Mouse (Mus musculus): ENCODE results near the gene Smug1. TPM values are rescaled to one million over a fixed set of nuclear protein-coding genes. Genes with fewer than 3 reads are reported as not detected.

Smug1 gene
- polyA plus RNA-seq, 1 experiment from 2014 or later: 18.1 TPM

DNA sequence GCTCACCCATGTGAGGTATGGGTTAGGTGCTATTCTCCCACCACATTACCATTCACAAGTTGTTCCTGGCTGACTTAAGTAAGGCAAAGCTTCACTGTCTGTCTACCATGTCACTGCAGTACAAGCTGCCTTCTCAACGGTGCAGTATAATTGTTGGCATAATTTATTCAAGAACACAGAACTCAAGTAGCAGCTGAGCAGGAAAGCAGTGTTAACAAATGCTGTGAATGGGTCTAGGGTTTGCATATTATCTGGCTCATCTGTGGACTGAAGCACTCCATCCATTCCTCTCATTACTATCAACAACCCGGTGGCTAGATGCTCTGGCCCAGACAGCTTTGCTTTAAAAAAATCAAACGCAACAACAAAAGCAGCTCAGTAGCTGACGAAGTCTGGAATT, 30.9 kb upstream of the Smug1 start:
- H3K4me1 ChIP-seq (ENCODE audit: insufficient read depth): 0 out of 2 replicates have a peak, but pooled peaks cover 3% of the 10 kb centered on the region
- no peak overlapping the region for H3K27ac ChIP-seq (ENCODE audit: low read depth)
- H3K4me2 ChIP-seq: no peak overlapping the region
- TF ChIP-seq CTCF (IDR thresholded peaks at IDR 0.05; ENCODE audit: low read depth): no peak
- no peak overlapping the region for H3K4me3 ChIP-seq (ENCODE audit: low read depth, low read length)
- H3K27me3 ChIP-seq (ENCODE audit: insufficient read depth, low read length): no peaks in the 10 kb centered on the region
- H3K9me3 ChIP-seq (ENCODE audit: low read depth, low read length): no peaks in the 10 kb centered on the region
- ATAC-seq (ENCODE audit: insufficient read depth): no peak
- H3K36me3 ChIP-seq (ENCODE audit: insufficient read depth): peaks cover 95% of the 10 kb centered on the region
- 82% methylated on average over 4 of the region's 4 CpGs for WGBS
- no peak overlapping the region for H3K9ac ChIP-seq
- DNase-seq: no peak

DNA sequence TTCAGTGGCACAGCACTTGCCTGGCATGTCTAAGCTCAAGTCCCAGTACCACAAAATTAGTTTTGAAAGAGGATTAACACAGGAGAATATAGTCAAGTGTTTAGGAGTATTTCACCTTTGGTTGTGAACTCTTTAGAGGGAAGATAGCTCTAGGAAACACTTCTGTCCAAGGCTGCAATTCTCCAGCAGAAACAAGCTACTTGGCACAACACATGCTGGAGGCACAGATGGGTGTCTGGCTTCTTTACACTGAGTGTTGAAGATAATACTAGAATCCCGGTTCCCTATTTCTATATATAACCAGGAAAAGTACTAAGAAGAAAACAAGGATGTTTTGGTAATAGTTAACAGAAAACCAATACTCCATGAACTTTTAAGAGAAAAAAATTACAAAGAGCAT, 29.9 kb upstream of the Smug1 start:
- no peak for DNase-seq
- no peaks in the 10 kb centered on the region for H3K4me1 ChIP-seq (ENCODE audit: insufficient read depth)
- no peak overlapping the region for H3K27ac ChIP-seq (ENCODE audit: low read depth)
- ATAC-seq (ENCODE audit: insufficient read depth): no peak
- no peaks in the 10 kb centered on the region for H3K27me3 ChIP-seq (ENCODE audit: insufficient read depth, low read length)
- no peak for TF ChIP-seq CTCF (IDR thresholded peaks at IDR 0.05; ENCODE audit: low read depth)
- no peaks in the 10 kb centered on the region for H3K9me3 ChIP-seq (ENCODE audit: low read depth, low read length)
- H3K9ac ChIP-seq: no peak overlapping the region
- no peak overlapping the region for H3K4me2 ChIP-seq
- H3K36me3 ChIP-seq (ENCODE audit: insufficient read depth): peaks cover 96% of the 10 kb centered on the region
- WGBS: 87% methylated on average over 1 of the region's 1 CpGs
- H3K4me3 ChIP-seq (ENCODE audit: low read depth, low read length): no peak overlapping the region

DNA sequence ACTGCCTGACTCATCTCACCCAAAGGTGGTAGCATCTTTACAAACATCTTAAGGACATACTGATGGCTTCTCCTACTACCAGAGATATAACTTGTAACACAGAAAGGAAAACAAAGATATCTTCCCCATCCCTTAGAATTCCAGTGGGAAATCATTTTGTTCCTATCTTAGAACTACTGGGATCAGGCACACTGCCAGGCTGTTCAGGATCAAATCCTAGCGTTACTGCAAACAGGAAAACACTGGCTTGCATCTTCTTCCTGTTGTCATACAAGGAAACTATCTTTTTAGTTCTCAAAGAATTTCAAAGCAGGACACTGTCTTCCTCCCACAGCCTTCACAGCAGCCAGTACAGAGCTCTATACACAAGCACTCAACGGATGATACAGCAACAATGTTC, 26.7 kb upstream of the Smug1 start:
- Histone ChIP-seq H3K4me3 (ENCODE audit: low read depth, low read length) (no peak overlapping the region), H3K9me3 (ENCODE audit: low read depth, low read length) (no peaks in the 10 kb centered on the region), H3K4me2 (no peak overlapping the region), H3K4me1 (ENCODE audit: insufficient read depth) (no peaks in the 10 kb centered on the region), H3K9ac (no peak overlapping the region), H3K27me3 (ENCODE audit: insufficient read depth, low read length) (no peaks in the 10 kb centered on the region), H3K36me3 (ENCODE audit: insufficient read depth) (peaks cover 77% of the 10 kb centered on the region), H3K27ac (ENCODE audit: low read depth) (no peak overlapping the region)
- no peak for DNase-seq
- TF ChIP-seq CTCF (IDR thresholded peaks at IDR 0.05; ENCODE audit: low read depth): no peak
- 73% methylated on average over 2 of the region's 2 CpGs for WGBS
- ATAC-seq (ENCODE audit: insufficient read depth): no peak

DNA sequence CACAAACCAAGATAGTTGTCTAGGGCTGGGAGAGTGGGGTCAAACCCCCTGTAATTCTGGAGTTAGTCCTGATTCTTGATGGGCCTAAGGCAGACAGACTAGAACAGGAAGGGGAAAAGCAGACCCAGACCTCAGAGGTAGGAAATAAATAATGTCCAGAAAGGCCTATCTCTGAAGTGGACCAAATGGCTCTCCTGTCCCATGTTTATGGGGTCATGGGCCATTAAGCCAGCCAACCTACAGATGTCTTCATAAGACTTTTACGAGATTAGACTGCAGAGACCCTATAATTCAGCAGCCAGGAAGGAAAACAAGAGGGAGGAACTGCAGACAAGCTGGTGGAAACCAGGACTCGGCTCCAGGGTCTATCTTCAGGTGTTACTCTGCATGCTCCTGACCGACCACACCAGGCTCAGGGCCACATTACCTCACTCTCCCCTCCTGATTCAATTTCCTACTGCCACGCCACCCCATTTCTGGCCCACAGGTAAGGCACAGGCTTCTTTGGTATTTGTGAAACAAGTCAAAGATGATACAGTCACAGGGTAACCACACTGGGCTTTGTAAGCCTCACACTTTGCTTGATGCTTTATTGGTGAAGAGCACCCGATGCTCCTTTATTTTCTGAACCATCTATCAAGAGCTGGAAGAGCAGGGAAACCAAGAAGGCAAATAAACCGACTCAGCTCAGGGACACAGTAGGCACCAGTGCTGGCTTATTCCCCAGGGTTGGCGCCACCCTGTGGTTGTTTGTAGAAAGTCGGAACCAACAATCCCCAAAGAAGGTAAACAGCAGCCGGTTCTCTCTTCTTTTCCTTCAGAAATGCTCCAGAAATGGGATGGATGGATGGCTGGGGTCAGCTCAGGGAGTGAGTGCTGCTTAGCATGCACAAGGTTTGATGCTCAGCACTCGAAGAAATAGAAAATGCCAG, 23.9 kb upstream of the Smug1 start:
- TF ChIP-seq CTCF (IDR thresholded peaks at IDR 0.05; ENCODE audit: low read depth): peak; percentile 65
- ATAC-seq (ENCODE audit: insufficient read depth) (no peak), DNase-seq (peak; percentile 63)
- H3K27me3 ChIP-seq (ENCODE audit: insufficient read depth, low read length): no peaks in the 10 kb centered on the region
- H3K4me1 ChIP-seq (ENCODE audit: insufficient read depth): no peaks in the 10 kb centered on the region
- 63% methylated on average over 10 of the region's 10 CpGs for WGBS
- no peak overlapping the region for H3K9ac ChIP-seq
- H3K9me3 ChIP-seq (ENCODE audit: low read depth, low read length): no peaks in the 10 kb centered on the region
- H3K4me2 ChIP-seq: no peak overlapping the region
- H3K27ac ChIP-seq (ENCODE audit: low read depth): no peak overlapping the region
- H3K36me3 ChIP-seq (ENCODE audit: insufficient read depth): peaks cover 54% of the 10 kb centered on the region
- no peak overlapping the region for H3K4me3 ChIP-seq (ENCODE audit: low read depth, low read length)

DNA sequence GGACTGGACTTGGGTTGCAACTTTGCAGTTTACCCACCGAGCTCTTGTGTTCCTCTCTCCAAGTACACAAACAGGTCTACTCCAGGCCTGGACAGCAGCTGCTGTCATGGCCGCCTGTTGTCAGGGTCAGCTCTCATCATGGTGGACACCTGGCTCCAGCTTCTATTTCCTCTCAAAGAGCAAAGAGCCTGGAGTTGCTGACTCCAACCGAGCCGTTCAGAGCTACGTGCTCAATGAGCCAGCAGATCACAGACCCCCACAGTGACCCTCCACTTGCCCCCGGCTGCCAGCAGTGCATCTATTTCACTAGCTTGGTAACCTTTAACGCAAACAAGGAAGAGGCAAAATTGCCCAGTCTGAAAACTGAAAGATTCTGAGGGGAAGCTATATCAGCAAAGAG, 23.2 kb upstream of the Smug1 start:
- Histone ChIP-seq H3K27me3 (ENCODE audit: insufficient read depth, low read length) (no peaks in the 10 kb centered on the region), H3K36me3 (ENCODE audit: insufficient read depth) (peaks cover 47% of the 10 kb centered on the region), H3K9ac (no peak overlapping the region), H3K4me1 (ENCODE audit: insufficient read depth) (no peaks in the 10 kb centered on the region), H3K4me2 (no peak overlapping the region), H3K27ac (ENCODE audit: low read depth) (no peak overlapping the region), H3K9me3 (ENCODE audit: low read depth, low read length) (no peaks in the 10 kb centered on the region), H3K4me3 (ENCODE audit: low read depth, low read length) (no peak overlapping the region)
- WGBS: 82% methylated on average over 7 of the region's 7 CpGs
- ATAC-seq (ENCODE audit: insufficient read depth): no peak
- TF ChIP-seq CTCF (IDR thresholded peaks at IDR 0.05; ENCODE audit: low read depth): no peak
- no peak for DNase-seq

DNA sequence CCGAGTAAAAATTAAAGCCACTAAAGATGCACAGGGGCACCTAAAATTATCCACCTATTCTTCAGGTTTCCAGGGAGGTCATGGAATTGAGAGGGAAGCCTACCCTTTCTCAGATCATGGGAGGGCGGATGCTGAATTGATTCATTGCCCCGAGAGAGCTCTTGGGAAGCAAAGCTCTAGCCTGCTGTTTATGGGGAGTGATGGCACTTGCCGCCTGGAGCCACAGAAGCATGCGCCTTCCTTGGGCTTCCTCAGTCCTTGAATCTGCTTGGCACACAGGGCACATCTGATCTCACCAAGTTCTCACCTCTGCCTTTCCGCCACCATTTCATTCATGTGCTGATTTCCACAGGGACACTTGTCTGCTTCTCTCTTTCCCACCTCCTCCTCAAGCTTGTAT, 20.9 kb upstream of the Smug1 start:
- ATAC-seq (ENCODE audit: insufficient read depth) (no peak), DNase-seq (no peak)
- no peak overlapping the region for H3K4me2 ChIP-seq
- no peak overlapping the region for H3K9ac ChIP-seq
- 72% methylated on average over 6 of the region's 6 CpGs for WGBS
- peaks cover 27% of the 10 kb centered on the region for H3K36me3 ChIP-seq (ENCODE audit: insufficient read depth)
- no peak for TF ChIP-seq CTCF (IDR thresholded peaks at IDR 0.05; ENCODE audit: low read depth)
- no peaks in the 10 kb centered on the region for H3K9me3 ChIP-seq (ENCODE audit: low read depth, low read length)
- no peak overlapping the region for H3K4me3 ChIP-seq (ENCODE audit: low read depth, low read length)
- 0 out of 2 replicates have a peak, but pooled peaks cover 8% of the 10 kb centered on the region for H3K27me3 ChIP-seq (ENCODE audit: insufficient read depth, low read length)
- no peak overlapping the region for H3K27ac ChIP-seq (ENCODE audit: low read depth)
- no peaks in the 10 kb centered on the region for H3K4me1 ChIP-seq (ENCODE audit: insufficient read depth)

DNA sequence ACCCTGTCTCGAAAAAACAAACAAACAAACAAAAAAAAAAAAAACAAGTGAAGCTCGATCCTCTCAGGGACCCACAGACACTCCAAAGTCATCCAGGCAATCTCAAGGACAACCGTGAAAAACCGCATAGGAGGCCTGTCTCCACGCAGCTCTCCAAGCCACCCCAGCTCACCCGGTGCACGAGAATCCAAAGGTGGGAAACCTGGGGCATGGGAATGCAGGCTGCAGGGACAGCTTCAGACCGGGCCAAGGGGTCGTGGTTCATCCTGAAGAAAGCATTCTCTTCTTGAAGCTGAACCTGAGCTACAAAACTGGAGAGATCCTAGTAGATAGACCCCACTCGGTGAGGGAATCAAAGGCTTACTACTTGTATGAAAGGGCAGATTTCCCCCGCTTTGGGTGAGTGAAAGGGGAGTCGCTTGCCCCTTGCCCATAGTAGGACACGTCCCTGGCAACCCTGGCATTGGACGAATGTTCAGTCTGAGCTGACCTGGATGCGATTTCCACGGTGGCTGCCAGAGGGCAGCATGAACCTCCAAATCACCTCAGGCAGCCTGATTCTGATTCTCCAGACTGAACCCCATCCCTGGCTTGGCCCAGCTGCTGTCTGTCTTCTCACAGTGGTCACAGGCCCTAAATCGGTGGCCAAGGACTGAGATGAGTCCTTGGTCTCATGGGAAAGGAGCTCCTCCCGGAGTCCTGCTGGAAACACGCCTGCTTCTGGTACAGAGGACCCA, 18.7 kb upstream of the Smug1 start:
- no peak overlapping the region for H3K4me3 ChIP-seq (ENCODE audit: low read depth, low read length)
- no peaks in the 10 kb centered on the region for H3K4me1 ChIP-seq (ENCODE audit: insufficient read depth)
- H3K27ac ChIP-seq (ENCODE audit: low read depth): no peak overlapping the region
- peak; percentile 74 for DNase-seq
- no peak overlapping the region for H3K9ac ChIP-seq
- WGBS: 41% methylated on average over 19 of the region's 19 CpGs
- H3K9me3 ChIP-seq (ENCODE audit: low read depth, low read length): no peaks in the 10 kb centered on the region
- H3K36me3 ChIP-seq (ENCODE audit: insufficient read depth): peaks cover 7% of the 10 kb centered on the region; the same call in 1 of the 2 replicates
- no peak for ATAC-seq (ENCODE audit: insufficient read depth)
- peak; percentile 74 for TF ChIP-seq CTCF (IDR thresholded peaks at IDR 0.05; ENCODE audit: low read depth)
- H3K4me2 ChIP-seq: no peak overlapping the region
- peaks cover 14% of the 10 kb centered on the region; the same call in 1 of the 2 replicates for H3K27me3 ChIP-seq (ENCODE audit: insufficient read depth, low read length)
